Mouse (Mus musculus) midbrain, embryonic 11.5 days (tissue): ENCODE measurements at regions not wholly inside any gene's neighbourhood (a gene's known extent, or its start where the extent isn't known, plus 50 kb on each side); places are given as distances from the start of the nearest gene placed in this dataset.

Experiments used
- ATAC-seq: fragments of 200-750 bp; cut with Nextera tagmentation; 2 replicates; pipeline ENCODE4 v1.8.0; 2017; ENCODE audit warnings: moderate TSS enrichment, moderate library complexity; ENCODE audit not compliant: low FRiP score
- DNase-seq: peaks from one replicate; pipeline ENCODE4 v3.0.0; 2015; ENCODE audit warnings: low spot score; ENCODE audit errors: missing footprints
- H3K27ac ChIP-seq: fragments of 300-500 bp; sonication (generic); 2 replicates; pipeline ENCODE4 v1.5.1; 2014; ENCODE audit warnings: low read depth, low read length
- H3K27me3 ChIP-seq: fragments of 300-500 bp; sonication (generic); 2 replicates; pipeline ENCODE4 v1.6.1; 2014; ENCODE audit warnings: mild to moderate bottlenecking, low read length, moderate library complexity, mixed read lengths; ENCODE audit not compliant: control insufficient read depth, insufficient read depth
- H3K36me3 ChIP-seq: fragments of 300-500 bp; sonication (generic); 2 replicates; pipeline ENCODE4 v1.6.1; 2014; ENCODE audit warnings: mild to moderate bottlenecking, low read length, moderate library complexity, mixed read lengths; ENCODE audit not compliant: control insufficient read depth, insufficient read depth
- H3K4me1 ChIP-seq: fragments of 300-500 bp; sonication (generic); 2 replicates; pipeline ENCODE4 v1.6.1; 2014; ENCODE audit warnings: low read length; ENCODE audit not compliant: control insufficient read depth, insufficient read depth
- H3K4me2 ChIP-seq: fragments of 300-500 bp; sonication (generic); 2 replicates; pipeline ENCODE4 v1.6.1; 2014; ENCODE audit warnings: mild to moderate bottlenecking, moderate library complexity
- H3K4me3 ChIP-seq: fragments of 300-500 bp; sonication (generic); 2 replicates; pipeline ENCODE4 v1.5.1; 2014; ENCODE audit warnings: low read depth, low read length
- H3K9ac ChIP-seq: fragments of 300-500 bp; sonication (generic); 2 replicates; pipeline ENCODE4 v1.6.1; 2014; ENCODE audit warnings: low read length
- H3K9me3 ChIP-seq: fragments of 300-500 bp; sonication (generic); 2 replicates; pipeline ENCODE4 v1.6.1; 2016; ENCODE audit warnings: low read length; ENCODE audit not compliant: control insufficient read depth
- WGBS: fragments of 180-500 bp; shearing (Covaris S2); extraction: QIAGEN DNeasy Blood & Tissue Kit; methylation state at CpG from one replicate; pipeline ENCODE4 v1.1.7; 2014; 5-methylcytosine and 5-hydroxymethylcytosine counted together

- ATAC-seq: no peak
- DNase-seq: no peak
- 93% methylated on average over 4 of the region's 4 CpGs for WGBS
Observed at GRCm38 (mm10) chr15:36345413-36345812, 662.2 kb downstream of the Zfp706 start.

GRCm38 (mm10) chr15:36339971-36340550 is 667.5 kb downstream of the Zfp706 start:
- Histone ChIP-seq H3K27me3 (no peaks in the 10 kb centered on the region), H3K9me3 (no peaks in the 10 kb centered on the region), H3K36me3 (no peaks in the 10 kb centered on the region), H3K4me3 (no peak overlapping the region), H3K9ac (no peak overlapping the region), H3K4me1 (no peaks in the 10 kb centered on the region), H3K27ac (no peak overlapping the region), H3K4me2 (no peak overlapping the region)
- no peak for ATAC-seq
- no peak for DNase-seq
- 71% methylated on average over 5 of the region's 5 CpGs for WGBS

More at GRCm38 (mm10) chr15:36345413-36345812, 662.2 kb downstream of the Zfp706 start:
- H3K36me3 ChIP-seq: no peaks in the 10 kb centered on the region
- no peaks in the 10 kb centered on the region for H3K27me3 ChIP-seq
- no peaks in the 10 kb centered on the region for H3K4me1 ChIP-seq
- H3K27ac ChIP-seq: no peak overlapping the region
- no peak overlapping the region for H3K4me2 ChIP-seq
- no peak overlapping the region for H3K4me3 ChIP-seq
- H3K9ac ChIP-seq: no peak overlapping the region
- no peaks in the 10 kb centered on the region for H3K9me3 ChIP-seq

DNA sequence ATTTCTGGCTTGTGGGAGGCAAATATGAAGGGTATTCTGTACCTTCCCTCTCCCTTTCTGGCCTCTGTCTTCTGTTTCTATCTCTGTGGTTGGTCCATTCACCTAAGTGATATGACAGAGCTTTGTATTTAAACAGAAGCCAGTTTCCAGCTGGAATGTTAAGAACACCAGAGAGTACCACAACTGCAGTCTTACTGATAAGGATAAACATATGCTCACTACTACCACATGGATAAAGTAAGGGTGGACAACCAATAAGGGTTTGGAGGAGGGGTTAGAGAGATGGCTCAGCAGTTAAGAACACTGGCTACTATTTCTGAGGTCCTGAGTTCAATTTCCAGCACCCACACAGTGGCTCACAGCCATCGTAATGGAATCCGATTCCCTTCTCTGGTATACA is 668.8 kb downstream of the Zfp706 start:
- H3K4me2 ChIP-seq: no peak overlapping the region
- no peak overlapping the region for H3K4me3 ChIP-seq
- no peaks in the 10 kb centered on the region for H3K9me3 ChIP-seq
- H3K27me3 ChIP-seq: no peaks in the 10 kb centered on the region
- no peak overlapping the region for H3K27ac ChIP-seq
- no peak for ATAC-seq
- no peak for DNase-seq
- H3K9ac ChIP-seq: no peak overlapping the region
- no peaks in the 10 kb centered on the region for H3K36me3 ChIP-seq
- WGBS: 91% methylated on average over 2 of the region's 2 CpGs
- H3K4me1 ChIP-seq: no peaks in the 10 kb centered on the region

GRCm38 (mm10) chr15:36336857-36337256 is 670.7 kb downstream of the Zfp706 start:
- H3K27ac ChIP-seq: no peak overlapping the region

GRCm38 (mm10) chr15:36335116-36335515 is 672.5 kb downstream of the Zfp706 start:
- Histone ChIP-seq H3K9ac (no peak overlapping the region), H3K27ac (no peak overlapping the region), H3K4me2 (no peak overlapping the region), H3K27me3 (no peaks in the 10 kb centered on the region), H3K4me1 (no peaks in the 10 kb centered on the region), H3K4me3 (no peak overlapping the region), H3K36me3 (no peaks in the 10 kb centered on the region), H3K9me3 (no peaks in the 10 kb centered on the region)
- no peak for ATAC-seq
- 65% methylated on average over 2 of the region's 2 CpGs for WGBS
- DNase-seq: no peak

More at GRCm38 (mm10) chr15:36336857-36337256, 670.7 kb downstream of the Zfp706 start:
- no peaks in the 10 kb centered on the region for H3K36me3 ChIP-seq
- no peak overlapping the region for H3K4me3 ChIP-seq
- no peak overlapping the region for H3K9ac ChIP-seq
- no peaks in the 10 kb centered on the region for H3K4me1 ChIP-seq
- no peaks in the 10 kb centered on the region for H3K27me3 ChIP-seq
- H3K4me2 ChIP-seq: no peak overlapping the region
- H3K9me3 ChIP-seq: no peaks in the 10 kb centered on the region
- ATAC-seq (no peak), DNase-seq (no peak)
- WGBS: 72% methylated on average over 2 of the region's 2 CpGs

- Histone ChIP-seq H3K9ac (no peak overlapping the region), H3K27ac (no peak overlapping the region), H3K36me3 (no peaks in the 10 kb centered on the region), H3K9me3 (no peaks in the 10 kb centered on the region), H3K27me3 (no peaks in the 10 kb centered on the region), H3K4me1 (no peaks in the 10 kb centered on the region), H3K4me3 (no peak overlapping the region), H3K4me2 (no peak overlapping the region)
- 89% methylated on average over 9 of the region's 9 CpGs for WGBS
- ATAC-seq (no peak), DNase-seq (no peak)
Observed at GRCm38 (mm10) chr15:36334436-36335113, 673.0 kb downstream of the Zfp706 start.

- 78% methylated on average over 1 of the region's 1 CpGs for WGBS
- Histone ChIP-seq H3K4me1 (no peaks in the 10 kb centered on the region), H3K36me3 (no peaks in the 10 kb centered on the region), H3K27me3 (no peaks in the 10 kb centered on the region), H3K9ac (no peak overlapping the region), H3K4me3 (no peak overlapping the region), H3K27ac (no peak overlapping the region), H3K9me3 (no peaks in the 10 kb centered on the region), H3K4me2 (no peak overlapping the region)
- no peak for ATAC-seq
- DNase-seq: no peak
Observed at GRCm38 (mm10) chr15:36333857-36334256, 673.7 kb downstream of the Zfp706 start.

DNA sequence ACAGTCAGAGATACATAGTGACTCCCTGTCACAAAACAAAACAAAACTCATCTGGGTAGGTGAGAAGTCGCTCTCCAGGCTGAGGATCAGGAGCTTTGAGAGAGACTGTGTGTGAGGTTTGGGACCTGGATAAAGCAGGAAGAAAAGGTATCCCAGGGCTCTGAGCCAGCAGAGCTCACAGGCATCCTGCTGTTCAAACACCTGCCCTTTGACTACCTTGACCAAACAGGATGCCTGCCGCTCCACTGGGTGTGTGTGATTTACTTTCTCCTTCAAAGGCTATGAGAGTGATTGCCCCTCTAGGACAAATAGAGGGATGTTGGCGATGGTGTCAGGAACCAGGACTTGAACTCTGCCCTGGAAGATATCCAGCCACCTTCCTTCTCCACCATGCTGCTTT is 674.3 kb downstream of the Zfp706 start:
- DNase-seq: no peak
- H3K4me3 ChIP-seq: no peak overlapping the region
- no peak overlapping the region for H3K9ac ChIP-seq
- H3K36me3 ChIP-seq: no peaks in the 10 kb centered on the region
- H3K27ac ChIP-seq: no peak overlapping the region
- no peak for ATAC-seq
- H3K9me3 ChIP-seq: no peaks in the 10 kb centered on the region
- H3K4me2 ChIP-seq: no peak overlapping the region
- no peaks in the 10 kb centered on the region for H3K4me1 ChIP-seq
- no peaks in the 10 kb centered on the region for H3K27me3 ChIP-seq
- WGBS: 68% methylated on average over 3 of the region's 3 CpGs
